Mouse (Mus musculus) forebrain, embryonic 16.5 days (tissue): Measurements from ENCODE around the gene Med11. TPM values are rescaled to one million over a fixed set of nuclear protein-coding genes. Genes with fewer than 3 reads are reported as not detected.
A peak's percentile ranks its signal among the peaks of the same experiment; 100 is the strongest.

Experiments used
- ATAC-seq: fragments of 200-750 bp; cut with Nextera tagmentation; 2 replicates; pipeline ENCODE4 v1.8.0; 2017; ENCODE audit warnings: mild to moderate bottlenecking, moderate library complexity
- H3K27ac ChIP-seq: fragments of 300-500 bp; sonication (generic); 2 replicates; pipeline ENCODE4 v1.5.1; 2014; ENCODE audit warnings: low read length, control low read depth
- H3K27me3 ChIP-seq: fragments of 300-500 bp; sonication (generic); replicated peaks from 2 replicates; pipeline ENCODE4 v1.6.1; 2014; ENCODE audit warnings: low read length; ENCODE audit not compliant: control insufficient read depth, insufficient read depth
- H3K36me3 ChIP-seq: fragments of 300-500 bp; sonication (generic); 2 replicates; pipeline ENCODE4 v1.6.1; 2014; ENCODE audit not compliant: control insufficient read depth, insufficient read depth
- H3K4me1 ChIP-seq: fragments of 300-500 bp; sonication (generic); replicated peaks from 2 replicates; pipeline ENCODE4 v1.6.1; 2014; ENCODE audit warnings: low read length; ENCODE audit not compliant: control insufficient read depth, insufficient read depth
- H3K4me2 ChIP-seq: fragments of 300-500 bp; sonication (generic); 2 replicates; pipeline ENCODE4 v1.6.1; 2014; ENCODE audit warnings: mild to moderate bottlenecking, low read length, control low read depth
- H3K4me3 ChIP-seq: fragments of 300-500 bp; sonication (generic); replicated peaks from 2 replicates; pipeline ENCODE4 v1.5.1; 2014; ENCODE audit warnings: mild to moderate bottlenecking, low read length, control low read depth
- H3K9ac ChIP-seq: fragments of 300-500 bp; sonication (generic); replicated peaks from 2 replicates; pipeline ENCODE4 v1.6.1; 2014; ENCODE audit warnings: low read depth, low read length, control low read depth
- H3K9me3 ChIP-seq: fragments of 300-500 bp; sonication (generic); 2 replicates; pipeline ENCODE4 v1.6.1; 2016; ENCODE audit warnings: low read length; ENCODE audit not compliant: control insufficient read depth
- WGBS: fragments of 180-500 bp; shearing (Covaris S2); extraction: QIAGEN DNeasy Blood & Tissue Kit; methylation state at CpG from one replicate; pipeline ENCODE4 v1.1.7; 2014; 5-methylcytosine and 5-hydroxymethylcytosine counted together
- polyA plus RNA-seq: library from polyadenylated mRNA; unstranded; fragments of >200 nt; fragmentation: Nextera tagmentation; extraction: Ambion mirVana; gene quantifications from 2 replicates; pipeline ENCODE4 v1.2.1, GENCODE M21; 2015

Gene Med11
- polyA plus RNA-seq, 1 experiment from 2014 or later = 46.0 TPM

DNA sequence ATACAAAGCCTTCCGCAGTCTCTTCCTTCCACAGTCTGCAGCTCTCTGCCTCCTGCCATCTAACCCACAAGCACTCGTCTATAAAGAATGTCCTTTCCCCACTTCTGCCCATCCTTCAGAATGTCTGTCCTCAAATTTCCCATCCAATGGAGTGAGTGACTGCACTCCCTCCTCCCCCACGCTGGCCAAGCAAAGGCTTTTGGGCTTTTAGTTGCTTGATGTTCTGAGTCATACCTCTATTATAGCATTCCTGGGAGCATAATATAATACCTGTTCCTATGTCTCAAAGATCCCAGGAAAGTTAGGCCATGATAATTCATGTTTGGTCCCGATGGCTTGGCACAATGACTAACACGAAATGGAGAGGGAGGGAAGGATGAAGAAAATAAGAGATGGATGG is 20.1 kb upstream of the Med11 start:
- Histone ChIP-seq H3K4me3 (peak overlapping the region; percentile 79), H3K4me1 (peaks cover 23% of the 10 kb centered on the region), H3K4me2 (peak overlapping the region; percentile 52), H3K27me3 (no peaks in the 10 kb centered on the region), H3K9ac (peak overlapping the region; percentile 93; the same call in 1 of the 2 replicates), H3K27ac (peak overlapping the region; percentile 95), H3K9me3 (no peaks in the 10 kb centered on the region), H3K36me3 (0 out of 2 replicates have a peak, but pooled peaks cover under 1% of the 10 kb centered on the region)
- ATAC-seq = no peak
- WGBS = 29% methylated on average over 5 of the region's 5 CpGs

DNA sequence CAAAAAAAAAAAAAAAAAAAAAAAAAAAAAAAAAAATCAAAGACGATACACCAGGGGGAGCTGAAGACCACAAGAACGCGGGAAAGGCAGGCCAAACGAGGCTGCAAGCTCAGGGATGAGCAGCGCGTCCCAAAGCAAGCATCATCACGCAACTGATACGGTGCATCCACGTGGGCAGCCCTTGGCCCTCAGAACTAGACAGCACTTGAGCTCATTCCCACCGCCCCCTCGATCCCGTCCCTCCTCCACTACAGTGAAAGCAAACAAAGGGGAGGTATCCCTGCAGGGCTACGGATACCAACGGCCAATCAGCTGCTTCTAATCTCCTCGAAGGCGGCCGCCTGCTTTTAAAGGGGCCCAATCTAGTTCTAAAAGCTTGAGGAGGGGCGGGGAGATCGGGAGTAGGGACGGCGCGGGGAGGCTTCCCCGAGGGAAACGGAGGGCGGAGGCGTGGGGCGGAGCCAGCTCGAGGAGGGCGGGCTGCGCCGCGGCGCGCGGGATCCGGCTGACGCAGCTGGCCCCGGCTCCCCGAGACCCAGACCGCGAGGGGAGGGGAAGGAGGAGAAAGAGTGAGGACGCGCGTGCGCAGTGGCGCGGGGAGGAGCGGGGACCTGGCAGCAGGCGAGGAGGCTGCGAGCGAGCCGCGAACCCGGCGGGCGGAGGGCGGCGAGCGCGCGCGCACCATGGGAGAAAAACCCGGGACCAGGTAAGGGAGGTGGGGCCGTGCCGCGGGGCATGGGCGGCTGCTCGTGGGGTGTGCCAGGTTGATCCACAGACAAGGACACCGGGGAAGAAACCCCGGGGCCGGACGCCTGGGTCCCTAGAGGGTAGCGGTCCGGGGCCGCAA is 19.4 kb upstream of the Med11 start, which contains the start of gene Arrb2:
Arrb2 (plus strand) TSS at position 588 of the 847 bp plus-strand sequence.
- H3K9me3 ChIP-seq = no peaks in the 10 kb centered on the region
- 1% methylated on average over 74 of the region's 75 CpGs for WGBS
- ATAC-seq = peak; percentile 96

DNA sequence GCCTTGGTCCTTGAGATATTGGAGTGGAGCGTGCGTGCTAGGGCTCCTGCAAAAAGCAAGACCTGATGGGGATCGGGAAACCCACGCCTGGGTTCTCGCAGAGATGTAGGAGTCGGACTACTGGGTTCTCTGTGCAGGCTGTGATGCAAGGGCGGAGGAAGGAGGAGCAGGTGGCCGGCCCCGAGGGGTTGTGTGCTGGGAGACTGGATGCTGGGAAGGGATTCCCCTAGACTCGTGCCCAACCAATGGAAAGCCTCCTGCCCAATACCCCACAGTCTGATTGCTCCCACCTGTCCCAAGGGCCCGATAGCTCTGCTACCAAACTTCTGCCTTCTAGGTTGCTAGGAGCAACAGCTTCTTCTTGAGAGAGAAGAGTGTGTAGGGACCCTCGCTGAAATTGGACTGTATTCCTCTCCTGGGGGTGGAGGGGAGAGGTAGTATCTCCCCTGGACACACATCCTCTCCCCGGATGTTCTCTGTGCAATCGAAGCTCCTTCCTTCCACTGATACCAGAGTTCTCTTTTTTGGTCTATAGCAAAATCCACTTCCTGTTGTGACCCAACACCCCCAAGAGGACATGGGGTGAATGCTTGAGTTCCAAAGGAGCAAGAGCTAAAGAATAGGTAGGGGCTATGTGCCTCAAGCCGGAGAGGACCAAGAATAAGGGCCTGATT is 18.7 kb upstream of the Med11 start:
- ATAC-seq = peak; percentile 34
- WGBS = 5% methylated on average over 15 of the region's 15 CpGs

More for the DNA sequence above, 19.4 kb upstream of the Med11 start, which contains the start of gene Arrb2:
- H3K36me3 ChIP-seq = peaks cover 7% of the 10 kb centered on the region; the same call in 1 of the 2 replicates
- H3K4me3 ChIP-seq = peak within 1 kb of the TSS; percentile 79
- H3K4me1 ChIP-seq = peaks cover 23% of the 10 kb centered on the region
- H3K4me2 ChIP-seq = peak within 1 kb of the TSS; percentile 62
- no peaks in the 10 kb centered on the region for H3K27me3 ChIP-seq
- H3K9ac ChIP-seq = peak within 1 kb of the TSS; percentile 93
- H3K27ac ChIP-seq = peak within 1 kb of the TSS; percentile 95

DNA sequence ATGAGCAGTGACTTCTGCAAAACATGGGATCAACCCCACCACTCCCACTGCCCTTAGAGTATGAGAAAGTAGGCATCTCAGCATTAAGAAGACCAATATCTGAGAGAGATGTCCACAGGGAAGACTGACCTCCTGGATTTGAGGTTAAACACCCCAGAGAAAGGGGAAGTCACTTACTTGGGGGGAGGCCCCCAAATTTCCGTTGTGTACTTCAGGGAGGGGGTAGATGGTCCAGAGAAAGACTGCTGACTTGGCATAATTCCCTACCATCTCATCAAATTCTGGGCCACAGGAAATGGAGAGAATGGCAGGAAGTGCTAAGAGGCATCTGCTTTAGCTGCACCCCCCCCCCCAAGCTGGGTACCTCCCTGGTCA is 18.2 kb upstream of the Med11 start:
- peak overlapping the region; percentile 79 for H3K4me3 ChIP-seq
- H3K9me3 ChIP-seq = no peaks in the 10 kb centered on the region
- no peak overlapping the region for H3K27ac ChIP-seq
- H3K4me2 ChIP-seq = peak overlapping the region; percentile 62
- 59% methylated on average over 1 of the region's 1 CpGs for WGBS
- ATAC-seq = no peak
- peaks cover 12% of the 10 kb centered on the region for H3K36me3 ChIP-seq
- peaks cover 23% of the 10 kb centered on the region for H3K4me1 ChIP-seq
- peak overlapping the region; percentile 93; the same call in 1 of the 2 replicates for H3K9ac ChIP-seq
- H3K27me3 ChIP-seq = no peaks in the 10 kb centered on the region

More for the DNA sequence above, 18.7 kb upstream of the Med11 start:
- H3K9ac ChIP-seq = peak overlapping the region; percentile 93
- peaks cover 23% of the 10 kb centered on the region for H3K4me1 ChIP-seq
- no peaks in the 10 kb centered on the region for H3K27me3 ChIP-seq
- peak overlapping the region; percentile 95 for H3K27ac ChIP-seq
- H3K4me3 ChIP-seq = peak overlapping the region; percentile 79
- no peaks in the 10 kb centered on the region for H3K9me3 ChIP-seq
- peak overlapping the region; percentile 62 for H3K4me2 ChIP-seq
- H3K36me3 ChIP-seq = peaks cover 11% of the 10 kb centered on the region

DNA sequence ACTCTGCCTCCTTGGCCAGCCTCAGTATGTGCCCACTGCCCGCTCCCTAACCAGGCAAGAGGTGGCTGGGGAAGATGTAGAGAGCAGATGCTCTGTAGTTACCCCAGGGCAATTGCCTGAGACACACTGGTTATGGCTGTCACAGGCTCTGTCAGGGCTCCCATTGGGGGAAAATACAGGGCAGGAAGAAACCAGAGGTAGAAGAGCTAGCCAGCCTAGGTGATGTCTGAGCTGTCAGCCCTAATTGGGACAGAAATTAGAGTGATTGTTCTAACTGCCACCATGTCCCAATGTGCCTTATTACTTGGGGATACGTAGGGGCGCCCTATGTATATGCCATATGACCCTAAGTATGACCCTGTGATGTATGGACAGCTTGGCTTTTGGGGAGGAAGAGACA is 17.8 kb upstream of the Med11 start:
- H3K9ac ChIP-seq = 0 out of 2 replicates have a peak overlapping the region, but pooled peaks have one; percentile 27
- no peak overlapping the region; the same call in 1 of the 2 replicates for H3K4me3 ChIP-seq
- H3K27ac ChIP-seq = no peak overlapping the region
- peaks cover 12% of the 10 kb centered on the region for H3K36me3 ChIP-seq
- peaks cover 23% of the 10 kb centered on the region for H3K4me1 ChIP-seq
- no peaks in the 10 kb centered on the region for H3K27me3 ChIP-seq
- H3K4me2 ChIP-seq = peak overlapping the region; percentile 62
- 94% methylated on average over 3 of the region's 3 CpGs for WGBS
- ATAC-seq = no peak
- H3K9me3 ChIP-seq = no peaks in the 10 kb centered on the region

DNA sequence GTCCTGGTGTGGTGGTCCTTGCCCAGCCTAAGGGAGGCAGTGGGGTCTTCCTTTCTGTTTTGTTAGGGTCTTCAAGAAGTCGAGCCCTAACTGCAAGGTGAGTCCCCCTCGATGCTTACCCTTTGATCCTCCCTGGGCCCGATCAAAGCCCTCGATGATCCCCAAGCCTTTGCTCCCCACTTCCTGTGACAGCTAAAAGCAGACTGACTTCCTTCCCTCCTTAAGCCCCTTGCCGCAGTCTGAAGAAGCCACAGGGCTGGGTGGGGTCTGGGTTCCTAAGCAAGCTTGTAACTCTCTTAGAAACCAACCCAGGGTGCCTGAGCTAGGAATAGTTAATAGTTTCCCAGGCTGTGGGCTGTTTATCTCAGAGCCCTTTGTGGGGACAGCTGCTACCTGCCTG is 16.2 kb upstream of the Med11 start:
- H3K9me3 ChIP-seq = no peaks in the 10 kb centered on the region
- no peaks in the 10 kb centered on the region for H3K27me3 ChIP-seq
- peaks cover 23% of the 10 kb centered on the region for H3K4me1 ChIP-seq
- WGBS = 80% methylated on average over 5 of the region's 5 CpGs
- no peak for ATAC-seq
- H3K27ac ChIP-seq = no peak overlapping the region
- H3K9ac ChIP-seq = 0 out of 2 replicates have a peak overlapping the region, but pooled peaks have one; percentile 13
- no peak overlapping the region for H3K4me3 ChIP-seq
- no peak overlapping the region for H3K4me2 ChIP-seq
- peaks cover 22% of the 10 kb centered on the region for H3K36me3 ChIP-seq

DNA sequence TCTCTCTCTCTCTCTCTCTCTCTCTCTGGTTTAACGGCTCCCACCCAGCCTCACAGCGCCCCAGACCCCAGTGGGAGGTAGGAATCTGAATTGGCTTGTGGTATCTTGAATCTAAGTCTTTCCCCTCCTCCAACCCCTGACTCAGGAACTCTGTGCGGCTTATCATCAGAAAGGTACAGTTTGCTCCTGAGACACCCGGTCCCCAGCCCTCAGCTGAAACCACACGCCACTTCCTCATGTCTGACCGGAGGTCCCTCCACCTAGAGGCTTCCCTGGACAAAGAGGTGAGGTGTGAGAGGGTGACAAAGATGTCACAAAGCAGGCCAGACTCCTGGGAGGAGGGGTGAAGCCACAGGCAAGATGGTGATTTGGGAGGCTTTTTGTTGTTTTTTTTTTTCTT is 14.3 kb upstream of the Med11 start:
- Histone ChIP-seq H3K36me3 (peaks cover 23% of the 10 kb centered on the region), H3K27ac (no peak overlapping the region), H3K27me3 (no peaks in the 10 kb centered on the region), H3K4me2 (no peak overlapping the region), H3K9me3 (no peaks in the 10 kb centered on the region), H3K4me1 (peaks cover 20% of the 10 kb centered on the region), H3K4me3 (no peak overlapping the region), H3K9ac (no peak overlapping the region)
- no peak for ATAC-seq
- WGBS = 94% methylated on average over 6 of the region's 6 CpGs

DNA sequence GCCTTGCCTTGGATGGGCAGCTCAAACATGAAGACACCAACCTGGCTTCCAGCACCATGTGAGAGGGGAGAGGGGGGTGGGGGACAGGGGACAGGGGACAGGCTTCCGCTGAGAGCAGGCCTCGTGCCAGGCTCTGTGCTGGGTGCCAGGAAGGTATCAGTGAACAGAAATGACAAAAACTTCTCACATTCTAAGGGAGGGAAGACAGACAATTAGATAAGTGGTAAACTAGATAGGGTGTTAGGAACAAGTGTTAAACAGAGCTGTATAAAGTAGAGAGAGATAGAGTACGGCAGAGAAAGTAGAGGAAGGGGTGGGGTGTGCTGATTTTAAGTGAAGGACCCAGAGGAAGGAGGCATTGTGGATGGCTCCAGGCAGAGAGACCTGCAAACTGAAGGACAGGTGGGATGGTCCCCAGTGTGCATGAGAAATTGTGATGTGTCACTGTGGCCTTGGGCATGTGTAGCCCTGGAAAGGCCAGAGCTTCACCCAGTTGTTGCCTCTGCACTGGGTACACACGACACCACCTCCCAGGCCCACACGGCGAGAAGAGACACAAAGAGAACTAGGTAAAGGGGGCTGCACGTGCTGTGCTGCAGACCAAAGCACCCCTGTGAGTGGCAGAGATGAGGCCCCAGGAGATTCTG is 12.9 kb upstream of the Med11 start:
- Histone ChIP-seq H3K9me3 (no peaks in the 10 kb centered on the region), H3K27ac (no peak overlapping the region), H3K4me3 (no peak overlapping the region), H3K9ac (no peak overlapping the region), H3K36me3 (peaks cover 23% of the 10 kb centered on the region), H3K27me3 (no peaks in the 10 kb centered on the region), H3K4me2 (no peak overlapping the region), H3K4me1 (peaks cover 11% of the 10 kb centered on the region)
- 92% methylated on average over 7 of the region's 7 CpGs for WGBS
- ATAC-seq = no peak

DNA sequence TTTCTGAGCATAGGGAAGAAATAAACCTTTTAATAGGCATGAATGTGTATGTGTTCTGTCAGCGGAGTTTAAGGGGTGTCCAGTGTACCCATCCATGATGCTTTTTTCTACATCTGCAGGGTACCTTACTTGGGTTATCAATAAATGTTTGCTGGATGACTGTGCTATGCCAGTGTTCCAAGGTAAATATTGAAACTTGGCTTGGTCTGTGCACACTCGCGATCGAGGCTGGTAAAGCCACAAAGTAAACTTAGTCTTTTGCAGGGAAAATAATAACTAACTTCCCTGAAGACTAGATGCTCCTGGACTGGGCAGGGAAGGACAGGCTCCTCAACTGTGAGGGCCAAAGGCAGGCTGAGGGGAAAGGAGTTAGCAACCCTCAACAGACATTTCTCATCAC is 11.1 kb upstream of the Med11 start:
- 92% methylated on average over 4 of the region's 4 CpGs for WGBS
- Histone ChIP-seq H3K4me3 (no peak overlapping the region), H3K4me1 (no peaks in the 10 kb centered on the region), H3K27me3 (no peaks in the 10 kb centered on the region), H3K27ac (no peak overlapping the region), H3K9ac (no peak overlapping the region), H3K36me3 (peaks cover 23% of the 10 kb centered on the region), H3K4me2 (no peak overlapping the region), H3K9me3 (no peaks in the 10 kb centered on the region)
- no peak for ATAC-seq
